Mouse (Mus musculus): ENCODE data around the gene H2-Eb1.
"Not testable (repeated sequence)": the region's sequence is repeated elsewhere in the genome, so short reads cannot be mapped to it uniquely, and the experiment has no call there.

H2-Eb1 gene

DNA sequence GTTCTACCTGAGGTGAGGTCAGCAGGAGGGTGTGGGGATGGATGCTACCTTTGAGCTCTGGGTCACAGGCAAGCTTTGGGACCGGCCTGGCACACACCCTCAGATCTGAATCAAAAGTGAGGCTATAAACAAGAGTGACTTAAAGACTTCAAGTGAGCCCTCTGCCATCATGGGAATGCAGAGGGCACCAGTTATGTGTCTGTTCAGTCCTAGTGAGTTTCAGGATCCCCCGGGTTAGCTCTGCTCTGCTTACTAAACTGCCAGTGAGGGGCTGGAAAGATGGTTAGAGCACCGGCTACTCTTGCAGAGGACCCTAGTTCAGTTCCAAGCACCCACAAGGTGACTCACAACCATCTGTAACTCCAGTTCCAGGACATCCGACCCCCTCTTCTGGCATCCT, 13.1 kb upstream of the H2-Eb1 start:
- no peak for DNase-seq

DNA sequence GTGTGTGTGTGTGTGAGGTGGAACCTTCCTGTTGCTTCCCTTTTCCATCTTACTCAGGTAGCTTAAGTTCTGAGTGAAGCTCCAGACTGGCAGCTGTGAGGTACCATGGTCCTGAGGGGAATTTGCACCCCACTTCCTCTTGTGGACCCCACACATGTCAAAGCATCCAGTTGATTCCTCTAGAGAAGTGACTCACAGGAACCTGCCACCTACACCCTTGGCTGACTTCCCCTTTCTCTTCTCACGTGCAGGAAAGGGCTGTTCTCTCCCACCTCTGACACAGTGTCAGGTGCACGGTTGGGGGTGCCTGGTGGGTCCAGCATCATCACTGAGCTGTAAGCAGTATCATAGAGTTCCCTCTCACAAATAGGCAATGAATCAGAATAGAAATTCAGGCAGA, 12.1 kb upstream of the H2-Eb1 start:
- DNase-seq, result no peak

DNA sequence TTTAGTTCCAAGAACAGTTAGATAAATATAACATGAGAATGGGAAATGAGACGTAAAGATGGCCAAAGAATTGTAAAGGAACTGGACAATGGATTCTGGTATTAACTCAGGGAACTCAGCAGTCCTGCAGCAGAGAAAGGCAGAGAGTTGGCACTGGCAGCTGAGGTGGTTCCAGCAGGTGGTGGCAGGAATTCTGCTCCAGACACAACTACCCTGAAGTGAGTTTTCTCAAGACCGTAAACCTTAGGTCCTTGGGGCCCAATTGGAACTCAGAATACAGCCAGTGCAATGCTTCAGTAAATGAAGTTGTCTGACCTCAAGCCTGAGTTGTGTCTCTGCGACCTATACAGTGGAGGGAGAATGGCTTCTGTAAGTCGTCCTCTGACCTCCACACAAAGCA, 11.4 kb upstream of the H2-Eb1 start:
- no peak for DNase-seq

DNA sequence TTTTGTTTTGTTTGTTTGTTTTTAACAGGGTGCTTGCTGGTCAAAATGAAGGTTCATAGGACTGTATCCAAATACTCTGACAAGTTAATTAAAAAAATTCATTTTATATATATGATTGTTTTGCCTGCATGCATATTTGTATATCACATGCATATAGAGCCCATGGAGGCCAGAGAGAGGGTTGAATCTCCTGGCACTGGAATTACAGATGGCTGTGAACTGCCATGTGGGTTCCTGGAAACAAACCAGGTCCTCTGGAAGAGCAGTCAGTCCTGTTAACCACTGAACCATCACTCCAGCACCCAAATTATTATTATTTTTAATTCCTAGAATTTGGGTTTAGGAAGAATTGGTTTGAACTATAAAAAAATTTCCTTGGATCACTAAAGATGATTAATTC, 10.4 kb upstream of the H2-Eb1 start:
- DNase-seq, result no peak

DNA sequence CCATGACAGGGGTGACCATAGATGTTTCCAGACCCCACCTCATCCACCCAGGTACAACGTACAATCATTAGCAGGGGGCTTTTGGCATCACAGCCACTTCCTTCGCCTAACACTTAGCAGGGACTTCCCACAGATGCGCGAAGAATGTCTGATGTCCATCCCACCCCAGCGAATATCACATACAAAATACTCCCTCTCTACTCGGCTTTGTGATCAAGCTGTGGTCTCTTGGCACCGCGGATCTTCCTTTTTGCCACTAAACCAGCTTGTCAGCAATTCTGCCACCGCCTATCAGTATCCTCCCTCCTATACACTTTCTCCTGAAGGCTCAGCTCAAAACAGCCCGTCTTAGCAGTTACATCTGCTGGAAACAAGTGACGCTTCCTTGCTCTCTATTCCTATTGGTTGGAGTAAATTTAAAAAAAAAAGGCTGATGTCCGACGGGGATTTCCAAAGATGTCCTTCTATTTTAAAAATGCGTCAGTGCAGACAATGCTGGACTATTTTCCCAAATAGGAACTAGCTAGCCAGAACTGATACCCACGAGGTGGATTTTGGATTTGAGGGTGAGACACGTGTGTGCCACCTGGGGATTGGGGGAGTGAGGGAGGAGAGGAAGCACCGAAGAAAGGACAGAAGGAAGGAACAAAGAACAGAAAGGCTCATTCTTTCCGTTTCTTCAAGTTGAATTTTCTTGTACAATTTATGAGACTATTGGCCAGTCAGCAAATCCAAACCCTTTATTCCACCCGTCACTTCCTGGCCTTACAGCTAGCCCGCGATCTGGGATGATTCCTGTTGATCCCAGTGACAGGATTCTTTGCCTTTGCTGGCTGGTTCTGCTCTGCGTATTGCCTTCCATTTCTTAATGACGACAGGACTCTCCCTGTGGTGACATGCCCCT, 9.5 kb upstream of the H2-Eb1 start:
- DNase-seq, result peak; percentile 71

- DNase-seq, result no peak
Observed at GRCm38 (mm10) chr17:34299356-34299755, 6.3 kb upstream of the H2-Eb1 start.

- no peak for DNase-seq
Observed at GRCm38 (mm10) chr17:34300071-34300470, 5.6 kb upstream of the H2-Eb1 start.

DNA sequence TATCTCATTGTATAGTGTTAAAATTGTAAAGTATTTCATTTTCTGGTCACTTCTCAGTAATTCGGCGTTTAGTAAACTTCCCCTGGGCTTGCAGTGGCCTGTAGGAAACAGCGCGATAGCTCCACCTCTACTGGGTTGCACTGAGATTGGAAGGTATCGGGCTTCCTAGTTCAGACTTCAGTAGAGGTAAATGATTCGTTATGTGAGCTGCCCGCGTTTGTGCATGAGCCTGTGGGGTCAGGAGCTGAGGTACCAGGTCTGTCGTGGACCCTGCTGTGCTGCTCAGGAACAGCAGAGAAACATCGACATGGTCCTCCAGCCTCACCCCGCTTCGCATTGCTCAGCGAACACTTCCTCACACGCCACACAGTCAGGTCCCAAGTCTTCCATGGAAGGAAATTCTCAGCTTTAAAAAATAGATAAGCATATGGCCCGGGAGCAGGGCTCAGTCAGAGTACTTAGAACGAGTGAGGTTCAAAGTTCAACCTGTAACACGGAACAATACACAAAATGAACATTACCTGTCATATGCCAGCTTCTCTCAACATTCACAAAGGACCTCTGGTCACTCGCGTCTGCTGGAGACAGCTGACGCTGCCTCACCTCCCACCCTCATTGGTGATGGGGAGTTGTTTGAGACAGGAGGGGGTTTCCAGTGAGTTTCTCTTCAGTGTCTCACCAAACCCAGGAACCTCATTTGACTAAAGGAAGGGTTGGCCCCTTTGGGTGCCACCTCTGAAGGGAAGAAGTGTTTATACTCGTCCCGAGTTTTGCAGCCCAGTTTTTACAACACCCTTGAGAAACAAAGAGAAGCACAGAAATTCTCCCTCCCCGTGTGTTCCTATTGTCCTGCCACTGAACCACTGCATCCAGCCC, 4.7 kb upstream of the H2-Eb1 start:
- DNase-seq, result no peak

- DNase-seq, result no peak
Observed at GRCm38 (mm10) chr17:34301670-34302190, 3.9 kb upstream of the H2-Eb1 start.

DNA sequence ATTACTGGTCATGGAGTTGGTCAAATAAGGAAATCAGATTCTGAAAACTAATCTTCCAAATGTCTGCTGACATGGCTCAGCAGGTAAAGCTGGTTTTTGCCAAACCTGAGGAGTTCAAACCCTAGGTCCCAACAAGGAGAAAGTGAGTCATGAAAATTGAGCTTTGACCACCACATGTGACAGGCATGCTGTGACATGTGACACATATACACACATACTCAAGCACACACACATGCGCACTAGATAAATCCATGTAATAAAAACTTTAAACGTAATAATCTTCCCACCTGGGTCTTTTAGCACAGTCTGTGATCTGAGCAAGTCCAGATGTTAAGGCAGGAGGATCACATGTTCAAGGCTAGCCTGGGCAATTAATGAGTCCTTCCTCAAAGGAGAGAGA, 1.9 kb upstream of the H2-Eb1 start:
- DNase-seq, result no peak

DNA sequence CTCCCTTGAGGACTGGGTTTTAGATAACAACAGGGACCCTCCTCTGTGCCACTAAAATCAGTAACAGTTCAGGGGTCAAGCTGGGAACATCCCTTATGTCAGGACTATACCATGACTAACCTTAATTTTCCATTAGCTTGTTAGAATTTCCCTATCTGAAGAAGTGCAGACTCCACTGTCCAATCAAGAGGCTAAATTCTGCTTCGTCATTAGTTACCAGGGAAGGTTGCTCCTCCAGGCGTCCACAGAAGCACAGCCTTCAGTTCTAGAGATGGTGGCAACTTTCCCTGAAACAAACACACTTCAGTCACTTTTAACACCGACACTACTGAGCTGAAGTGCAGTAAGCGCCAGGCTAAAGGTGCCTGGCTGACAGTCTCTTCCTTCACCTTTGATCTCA, 916 bp upstream of the H2-Eb1 start:
- peak; percentile 48 for DNase-seq

GRCm38 (mm10) chr17:34306407-34306806, 740 bp downstream of the H2-Eb1 start:
- no peak for DNase-seq

DNA sequence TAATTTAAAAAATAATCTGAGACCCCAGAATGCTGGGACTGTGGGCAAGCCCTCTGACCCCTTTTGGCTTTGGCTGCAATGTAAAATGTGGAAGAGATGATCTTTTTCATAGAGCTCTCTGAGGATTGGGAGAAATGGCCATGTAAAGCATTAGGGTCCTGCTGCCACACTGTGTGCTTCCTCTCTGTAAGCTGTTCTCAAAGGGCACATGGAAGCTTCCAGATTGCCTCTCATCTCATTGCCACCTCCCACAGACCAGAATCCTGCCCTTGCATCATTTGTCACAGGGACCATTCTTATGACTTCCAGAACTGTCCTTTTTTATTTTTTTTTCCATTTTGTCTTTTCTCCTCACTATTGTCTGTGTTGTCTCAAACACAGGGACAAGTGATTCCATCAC, 1.5 kb downstream of the H2-Eb1 start:
- DNase-seq, result no peak

- DNase-seq, result no peak
Observed at GRCm38 (mm10) chr17:34308161-34308560, 2.5 kb downstream of the H2-Eb1 start.

GRCm38 (mm10) chr17:34309225-34309624, 3.6 kb downstream of the H2-Eb1 start:
- DNase-seq, result peak; percentile 12

- DNase-seq, result peak; percentile 76
Observed at GRCm38 (mm10) chr17:34309683-34310385, 4.2 kb downstream of the H2-Eb1 start.

DNA sequence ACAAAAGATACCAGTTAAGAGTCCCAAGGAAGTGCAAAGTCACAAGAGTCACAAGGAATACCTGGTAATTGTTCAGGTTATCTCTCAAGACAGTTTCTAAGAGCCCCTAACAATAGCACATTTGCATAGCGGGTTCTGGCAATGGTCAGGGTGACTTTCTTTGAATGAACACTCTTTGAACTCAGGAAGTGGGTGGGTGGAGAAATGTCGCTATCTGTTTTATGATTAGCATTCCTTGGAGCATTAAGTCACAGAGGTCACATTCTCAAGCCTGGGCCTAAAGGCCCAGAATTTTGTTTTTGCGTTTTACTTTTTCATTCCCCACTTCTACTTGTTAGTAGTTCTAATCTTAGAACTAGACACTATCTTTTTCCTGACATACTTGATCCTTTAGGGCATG, 4.9 kb downstream of the H2-Eb1 start:
- not testable (repeated sequence) for DNase-seq

DNA sequence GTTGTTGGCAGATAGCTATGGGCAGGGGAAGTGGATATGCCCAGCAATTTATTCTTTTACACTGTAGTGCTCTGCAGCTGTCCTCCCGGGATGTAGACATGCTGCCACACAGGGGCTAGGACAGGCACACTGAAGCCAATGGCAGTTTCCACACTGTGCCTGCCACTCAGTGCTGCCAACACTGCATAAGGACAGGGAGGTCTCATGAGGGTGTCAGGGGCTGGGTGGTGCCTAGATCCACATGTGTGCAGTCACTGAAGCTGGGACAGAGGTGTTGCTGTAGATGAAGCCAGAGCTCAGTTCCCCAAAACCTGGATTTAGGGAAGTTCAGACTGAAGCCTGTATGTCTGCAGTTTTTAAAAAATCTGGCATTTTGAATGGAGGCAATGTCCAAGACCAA, 6.5 kb downstream of the H2-Eb1 start:
- DNase-seq, result no peak

GRCm38 (mm10) chr17:34313393-34313792, 7.7 kb downstream of the H2-Eb1 start:
- DNase-seq, result peak; percentile 82

GRCm38 (mm10) chr17:34314286-34314685, 8.6 kb downstream of the H2-Eb1 start:
- no peak for DNase-seq

- DNase-seq, result no peak
Observed at GRCm38 (mm10) chr17:34315512-34315911, 9.8 kb downstream of the H2-Eb1 start.

- no peak for DNase-seq
Observed at GRCm38 (mm10) chr17:34316697-34317096, 11.0 kb downstream of the H2-Eb1 start.

- DNase-seq, result no peak
Observed at GRCm38 (mm10) chr17:34317275-34317674, 11.6 kb downstream of the H2-Eb1 start.

Data from retina, postnatal 1 day (tissue).